Mouse (Mus musculus): Measurements from ENCODE around the gene Gpank1. TPM values are rescaled to one million over a fixed set of nuclear protein-coding genes. Genes with fewer than 3 reads are reported as not detected.

Gpank1 gene
- 1 to 10 TPM; 6.3 to 9.5 TPM for total RNA-seq (2021)

DNA sequence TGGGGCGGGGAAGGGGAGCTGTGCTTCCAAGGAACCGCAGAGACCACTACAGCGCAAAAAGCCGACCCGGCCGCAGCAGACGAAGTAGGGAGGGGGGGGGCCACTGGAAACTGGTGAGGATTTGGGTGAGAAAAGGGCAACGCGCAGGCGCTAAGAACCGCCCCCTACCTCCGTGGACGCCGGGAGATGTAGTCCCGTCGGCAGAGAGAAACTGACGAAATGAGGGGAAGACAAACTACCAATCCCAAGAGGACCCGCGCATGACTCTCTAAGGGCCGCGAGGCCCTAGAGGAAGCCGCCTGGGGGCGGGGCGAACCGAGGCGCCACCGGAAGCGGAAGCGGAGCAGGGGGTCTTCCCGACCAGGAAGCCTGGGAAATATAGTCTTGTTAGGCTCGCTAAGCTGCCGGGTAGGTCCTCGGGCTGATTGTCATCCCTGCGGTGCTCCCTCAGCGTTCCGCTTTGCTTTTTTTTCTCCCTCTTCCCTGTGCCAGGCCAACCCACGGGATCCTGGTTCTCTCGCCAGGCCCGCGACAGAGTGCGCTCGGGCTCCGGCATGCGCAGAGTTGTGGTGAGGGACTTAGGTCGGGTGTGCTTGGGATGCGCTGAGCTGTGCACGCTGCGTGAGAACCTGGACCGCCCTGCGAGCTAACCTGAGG is at the start of gene Gpank1:
Gene Gpank1, plus strand, starts transcription at position 313 of the 657 bp plus-strand sequence.
- peak; percentile 98 for DNase-seq (ENCODE audit: low spot score)
- intact Hi-C loops (cut with DNase I), result loop anchor here (5.0 kb wide), 2 partner anchors 41 to 116 kb away; partner anchors contain the start of genes Nfkbil1 and Prrc2a

DNA sequence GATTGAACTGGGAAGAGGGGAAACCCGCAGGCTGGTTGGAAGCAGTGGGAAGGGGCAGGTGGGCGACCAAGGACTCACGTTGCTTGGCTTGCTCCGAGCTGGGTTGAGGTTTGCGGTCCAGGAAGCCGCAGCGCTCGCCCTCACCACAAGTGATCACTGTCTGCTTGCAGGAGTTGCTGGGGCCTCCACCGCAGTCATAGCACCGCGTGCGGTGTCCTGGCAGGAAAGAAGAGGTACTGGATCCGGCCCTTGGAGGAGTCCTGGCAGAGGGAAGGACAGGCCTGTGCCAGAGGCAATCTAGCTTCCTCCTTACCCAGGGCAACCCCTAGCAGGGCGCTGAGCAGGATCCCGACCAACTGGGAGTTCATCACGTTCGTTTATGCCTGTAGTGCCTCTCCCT is 47.2 kb upstream of the Gpank1 start:
- intact Hi-C loops (cut with DNase I), result no loop called here
- no peak for DNase-seq (ENCODE audit: low spot score)

GRCm38 (mm10) chr17:35076507-35077176 is 44.6 kb upstream of the Gpank1 start, which contains the start of gene Ly6g6e:
TSS of gene Ly6g6e (plus strand) at chr17:35076902.
- no peak for DNase-seq (ENCODE audit: low spot score)
- intact Hi-C loops (cut with DNase I), result loop anchor here (5.0 kb wide), 1 partner anchor 54 kb away; no protein-coding TSS in a partner anchor

- no peak for DNase-seq (ENCODE audit: low spot score)
- intact Hi-C loops (cut with DNase I), result loop anchor here (5.0 kb wide), 1 partner anchor 55 kb away; no protein-coding TSS in a partner anchor
Observed at GRCm38 (mm10) chr17:35077285-35077684, 44.0 kb upstream of the Gpank1 start.

DNA sequence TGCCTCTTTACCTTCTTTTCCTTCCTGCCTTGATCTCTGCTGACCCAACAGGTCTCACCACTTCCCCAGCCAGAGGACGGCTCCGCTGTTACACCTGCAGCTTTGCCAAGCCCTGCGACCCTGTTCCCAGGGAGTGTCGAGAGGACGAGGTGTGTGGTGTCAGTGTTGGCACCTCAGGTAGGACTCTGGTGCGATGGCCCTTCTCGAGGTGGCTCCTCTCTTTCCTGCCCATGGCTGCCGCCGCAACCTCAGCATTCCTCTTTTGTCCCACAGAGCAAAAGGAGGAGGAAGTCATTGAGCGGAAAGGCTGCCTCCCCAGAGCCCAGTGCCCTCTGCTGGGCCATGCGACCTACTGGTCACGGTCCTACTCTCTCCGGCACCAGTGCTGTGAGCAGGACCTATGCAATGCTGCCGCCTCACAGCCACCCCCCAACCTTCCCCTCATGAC is 43.4 kb upstream of the Gpank1 start, which contains the start of gene Ly6g6d:
Gene Ly6g6d, minus strand, starts transcription at position 280 of the 448 bp plus-strand sequence.
- DNase-seq (ENCODE audit: low spot score), result no peak
- intact Hi-C loops (cut with DNase I), result loop anchor here (5.0 kb wide), 1 partner anchor 56 kb away; no protein-coding TSS in a partner anchor

DNA sequence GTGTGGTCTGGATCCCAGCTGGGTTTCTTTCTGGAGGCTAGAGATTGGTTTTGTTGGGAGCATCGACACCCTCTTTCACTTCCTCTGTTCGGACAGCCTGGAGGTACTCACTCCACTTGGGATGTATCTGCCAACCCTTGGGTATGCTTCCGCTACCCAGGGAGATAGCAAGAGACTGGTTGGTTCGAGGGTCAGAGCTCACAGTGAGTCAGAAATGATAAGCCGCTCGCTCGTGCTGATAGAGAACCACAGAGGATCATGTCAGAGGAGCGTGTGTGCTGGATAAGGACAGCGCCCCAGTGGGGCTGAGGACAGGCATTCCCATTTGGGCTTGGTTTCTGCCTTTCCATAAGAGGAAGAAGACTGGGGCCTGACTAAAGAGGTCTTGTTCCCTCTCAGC is 41.5 kb upstream of the Gpank1 start:
- DNase-seq (ENCODE audit: low spot score), result no peak

DNA sequence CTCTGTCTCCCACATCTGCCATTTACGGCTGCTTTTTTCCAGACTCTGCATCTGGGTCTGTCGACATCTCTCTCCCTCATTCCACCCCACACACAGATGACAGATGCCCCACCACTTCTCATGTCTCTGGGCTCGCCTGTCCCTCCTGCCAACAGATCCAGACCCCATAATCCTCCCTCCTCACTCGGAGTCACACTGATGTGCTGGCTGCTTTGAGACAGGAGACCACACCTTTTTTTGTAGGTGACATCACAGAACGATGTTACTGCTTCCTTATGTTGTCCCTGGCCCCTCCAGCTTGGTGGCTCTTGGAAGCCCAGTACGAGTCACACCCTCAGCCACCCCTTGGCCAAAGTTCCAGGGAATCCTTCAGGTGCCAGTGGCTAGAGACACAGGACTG is 41.0 kb upstream of the Gpank1 start:
- intact Hi-C loops (cut with DNase I), result no loop called here
- DNase-seq (ENCODE audit: low spot score), result no peak

More for the DNA sequence above, 41.5 kb upstream of the Gpank1 start:
- intact Hi-C loops (cut with DNase I), result loop anchor here (5.0 kb wide), 1 partner anchor 57 kb away; no protein-coding TSS in a partner anchor

GRCm38 (mm10) chr17:35080710-35081109 is 40.5 kb upstream of the Gpank1 start:
- intact Hi-C loops (cut with DNase I), result no loop called here
- DNase-seq (ENCODE audit: low spot score), result no peak

GRCm38 (mm10) chr17:35082841-35083576 is 38.2 kb upstream of the Gpank1 start:
- intact Hi-C loops (cut with DNase I), result no loop called here
- no peak for DNase-seq (ENCODE audit: low spot score)

DNA sequence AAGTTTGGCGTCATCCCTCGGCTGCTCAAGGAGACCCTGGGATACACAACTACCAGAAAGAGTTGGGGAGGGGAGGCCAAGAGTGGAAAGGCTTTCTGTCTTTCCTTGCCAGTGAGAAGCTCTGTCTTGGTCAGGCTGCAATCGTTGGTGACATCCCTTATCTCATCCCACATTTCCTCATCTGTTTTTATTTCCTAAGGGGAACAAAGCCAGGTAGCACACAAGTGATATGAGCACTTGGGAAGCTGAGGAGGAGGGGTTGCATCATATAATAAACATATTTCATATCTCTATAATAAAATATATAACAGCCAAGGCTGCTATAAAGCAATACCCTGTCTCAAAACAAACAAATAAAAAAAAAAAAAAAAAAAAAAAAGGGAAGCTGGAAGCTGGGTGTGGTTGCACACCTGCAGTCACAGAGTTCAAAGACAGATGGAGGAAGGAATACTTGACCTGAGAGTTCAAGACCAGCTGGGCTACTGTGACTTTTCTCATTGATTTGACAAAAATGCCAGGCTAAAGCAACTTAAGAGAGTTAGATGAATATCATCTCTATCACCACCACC is 37.2 kb upstream of the Gpank1 start:
- intact Hi-C loops (cut with DNase I), result no loop called here
- DNase-seq (ENCODE audit: low spot score), result no peak

GRCm38 (mm10) chr17:35085208-35085865 is 35.9 kb upstream of the Gpank1 start, which contains the start of gene Ly6g6f:
TSS of gene Ly6g6f (minus strand) at chr17:35085610.
- intact Hi-C loops (cut with DNase I), result no loop called here
- DNase-seq (ENCODE audit: low spot score), result no peak

GRCm38 (mm10) chr17:35088151-35088550 is 33.1 kb upstream of the Gpank1 start:
- intact Hi-C loops (cut with DNase I), result no loop called here
- no peak for DNase-seq (ENCODE audit: low spot score)

DNA sequence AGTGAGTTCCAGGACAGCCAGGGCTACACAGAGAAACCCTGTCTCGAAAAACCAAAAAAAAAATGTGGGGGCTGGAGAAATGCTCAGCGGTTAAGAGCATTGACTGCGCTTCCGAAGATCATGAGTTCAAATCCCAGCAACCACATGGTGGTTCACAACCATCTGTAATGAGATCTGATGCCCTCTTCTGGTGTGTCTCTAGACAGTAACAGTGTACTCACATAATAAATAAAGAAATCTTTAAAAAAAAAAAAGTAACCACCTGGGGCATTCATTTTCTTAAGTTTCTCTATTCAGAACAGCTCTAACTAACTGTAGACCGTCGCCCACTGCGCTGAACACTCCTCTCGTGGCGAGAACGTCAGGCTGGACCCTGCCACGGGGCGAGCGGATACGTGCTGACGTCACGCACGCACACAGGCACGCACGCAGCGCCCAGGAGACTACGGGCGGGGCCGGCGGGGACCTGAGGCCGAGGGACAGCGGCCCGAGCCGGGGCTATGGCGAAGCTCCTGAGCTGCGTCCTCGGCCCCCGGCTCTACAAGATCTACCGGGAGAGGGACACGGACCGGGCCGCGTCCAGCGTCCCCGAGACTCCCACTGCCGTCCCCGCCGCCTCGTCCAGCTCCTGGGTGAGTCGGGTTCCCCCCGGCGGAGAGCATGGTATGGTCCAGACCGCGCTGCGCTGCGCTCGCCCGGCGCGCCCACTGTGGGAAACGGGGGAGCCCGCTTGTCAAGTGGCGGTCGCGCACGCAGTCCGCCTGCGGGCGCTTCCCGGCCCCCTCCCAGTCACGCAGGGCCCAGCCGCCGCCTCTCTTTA is 32.2 kb upstream of the Gpank1 start, which contains the start of gene Abhd16a:
Gene Abhd16a, plus strand, starts transcription at position 439 of the 820 bp plus-strand sequence.
- DNase-seq (ENCODE audit: low spot score), result peak; percentile 91
- intact Hi-C loops (cut with DNase I), result no loop called here

DNA sequence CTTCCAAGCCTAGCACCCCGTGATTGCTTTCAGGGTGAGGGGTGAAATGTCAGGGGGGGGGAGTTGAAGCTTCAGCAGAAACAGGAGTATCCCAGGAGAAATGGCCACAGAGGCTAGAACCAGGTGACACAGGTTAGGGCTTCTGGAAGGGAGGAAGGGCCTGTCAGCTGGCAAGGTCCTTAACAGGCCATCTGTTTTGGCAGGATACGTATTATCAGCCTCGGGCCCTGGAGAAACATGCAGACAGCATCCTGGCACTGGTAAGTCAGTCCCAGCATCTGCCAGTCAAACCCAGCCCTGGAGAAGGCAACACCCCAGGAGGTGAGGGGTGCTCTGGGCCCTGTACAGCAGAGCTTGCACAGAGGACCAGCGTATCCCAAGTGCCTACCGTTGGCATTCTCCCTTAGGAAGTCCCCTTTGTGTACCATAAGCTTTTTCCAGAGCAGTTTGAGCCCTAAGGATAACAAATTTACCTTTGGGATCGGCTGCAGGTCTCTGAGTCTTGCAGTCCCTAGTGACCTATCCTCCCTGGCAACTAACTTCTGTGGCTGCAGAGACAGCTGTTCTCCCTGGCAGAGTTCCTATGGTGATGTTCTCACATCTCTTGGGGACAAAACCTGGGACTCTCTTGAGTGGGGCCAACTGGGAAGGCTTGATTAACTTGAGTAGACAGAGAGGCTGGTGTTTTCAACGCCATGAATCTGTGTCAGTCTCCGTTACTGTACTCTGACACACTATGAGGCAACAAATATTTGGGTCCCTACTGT is 30.9 kb upstream of the Gpank1 start:
- intact Hi-C loops (cut with DNase I), result no loop called here
- no peak for DNase-seq (ENCODE audit: low spot score)

DNA sequence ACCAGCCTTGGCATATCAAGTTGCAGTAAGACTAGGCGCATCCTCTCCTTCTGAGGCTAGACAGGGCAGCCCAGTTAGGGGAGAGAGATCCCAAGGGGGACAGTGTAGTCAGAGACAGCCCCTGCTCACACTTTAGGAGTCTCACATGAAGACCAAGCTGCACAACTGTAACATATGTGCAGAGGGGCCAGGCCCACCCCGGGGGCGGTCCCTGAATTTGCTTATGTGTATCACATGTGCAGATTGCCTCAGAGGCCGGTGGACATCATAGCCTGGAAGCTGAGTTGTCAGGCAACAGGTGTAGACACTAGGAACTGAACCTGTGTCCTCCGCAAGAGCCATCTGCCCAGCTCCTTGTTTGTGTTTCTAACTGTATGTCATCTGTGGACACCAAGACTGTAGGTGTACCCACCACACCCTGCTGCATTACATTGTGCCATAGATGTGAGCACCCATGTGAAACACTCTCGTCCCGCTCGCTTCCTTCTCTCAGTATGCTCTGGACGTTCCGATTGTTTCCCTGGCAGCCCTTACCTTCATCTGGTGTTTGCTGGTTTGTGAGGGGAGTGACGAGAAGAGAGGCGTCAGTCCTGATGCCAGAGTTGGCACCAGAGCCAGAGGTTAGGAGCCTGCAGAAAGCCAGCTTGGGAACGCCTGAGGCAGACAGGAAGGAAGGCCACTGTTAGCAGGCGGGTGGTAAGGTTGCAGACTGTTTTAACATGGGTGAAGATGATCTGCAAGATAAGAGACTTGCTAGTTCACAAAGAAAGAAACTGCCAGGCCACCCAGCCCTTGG is 28.7 kb upstream of the Gpank1 start:
- no peak for DNase-seq (ENCODE audit: low spot score)
- intact Hi-C loops (cut with DNase I), result no loop called here

- intact Hi-C loops (cut with DNase I), result no loop called here
- no peak for DNase-seq (ENCODE audit: low spot score)
Observed at GRCm38 (mm10) chr17:35094475-35095365, 26.5 kb upstream of the Gpank1 start.
